Mouse (Mus musculus) cerebellum, adult 11-12 months (tissue): ENCODE results near the gene Ush2a.

Experiments used
- DNase-seq: peaks from one replicate; pipeline ENCODE4 v3.0.0; 2022

Gene Ush2a

DNA sequence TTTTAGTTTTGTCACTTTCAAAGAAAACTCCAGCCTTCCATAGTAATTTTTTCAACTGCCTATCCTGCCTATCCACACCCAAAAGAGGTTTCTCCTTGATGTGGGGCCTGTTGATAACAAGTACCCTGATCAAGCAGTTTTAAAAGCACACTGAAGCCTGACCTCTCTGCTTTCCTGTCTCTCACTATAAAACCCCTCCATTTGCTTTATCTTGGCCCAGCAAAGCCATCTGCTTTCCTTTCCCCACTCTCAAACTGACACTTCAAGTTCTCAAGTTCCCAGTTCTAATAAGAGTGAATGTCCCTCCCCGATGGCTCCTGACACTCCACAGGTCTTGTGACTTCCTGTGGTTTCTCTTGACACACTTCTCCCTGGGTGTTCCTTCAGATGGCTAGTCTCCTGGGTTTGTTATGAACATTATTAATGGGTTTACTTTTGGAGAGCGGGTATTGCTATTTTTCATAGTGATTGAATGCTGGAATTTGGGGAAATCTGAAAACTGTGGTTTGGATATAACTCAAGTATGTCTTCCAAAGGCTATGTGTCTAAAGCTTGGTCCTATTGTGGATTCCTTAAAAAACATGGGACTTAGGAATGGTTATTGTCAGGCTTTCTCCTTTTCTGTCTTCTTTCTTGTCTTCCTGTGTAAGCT is 126.1 kb downstream of the Ush2a start:
- DNase-seq: no peak

DNA sequence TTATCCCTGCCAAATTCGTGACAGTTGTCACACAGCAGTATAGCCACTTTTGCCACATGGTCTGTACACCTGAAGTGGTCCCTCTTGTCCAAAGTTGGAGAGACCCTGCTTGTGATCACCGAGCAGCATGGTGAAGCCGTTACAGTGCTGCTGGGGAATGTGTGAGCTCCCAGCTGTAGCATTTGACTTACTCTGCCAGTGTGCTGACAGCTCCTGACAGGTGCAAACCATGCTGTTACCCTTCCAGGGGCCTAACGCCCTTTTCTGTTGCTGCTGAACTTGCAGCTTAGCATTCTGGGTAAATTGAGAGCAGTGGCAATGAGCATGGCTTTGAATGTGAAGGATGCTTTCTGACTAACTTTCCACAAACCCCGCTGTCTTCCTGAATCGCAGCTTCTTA is 128.3 kb downstream of the Ush2a start:
- DNase-seq: no peak

DNA sequence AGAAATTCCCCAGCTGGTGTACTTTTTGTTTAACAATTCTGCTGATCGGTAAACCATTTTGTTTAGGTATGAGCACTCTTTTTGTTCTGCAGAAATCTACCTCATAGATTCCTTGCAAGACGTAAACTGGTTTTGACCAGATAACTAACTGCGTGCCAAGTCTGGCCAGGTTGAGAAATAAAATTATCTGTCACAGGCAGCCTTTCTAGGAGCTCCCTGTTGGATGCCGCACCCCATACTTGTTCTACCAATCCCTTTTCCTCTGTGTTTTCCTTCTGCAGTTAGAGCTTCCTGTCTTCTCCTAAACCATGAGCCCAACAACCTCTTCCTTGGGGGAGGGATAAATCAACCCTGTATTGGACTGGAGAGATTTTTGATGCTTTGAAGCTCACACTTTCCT is 145.4 kb downstream of the Ush2a start:
- no peak for DNase-seq

DNA sequence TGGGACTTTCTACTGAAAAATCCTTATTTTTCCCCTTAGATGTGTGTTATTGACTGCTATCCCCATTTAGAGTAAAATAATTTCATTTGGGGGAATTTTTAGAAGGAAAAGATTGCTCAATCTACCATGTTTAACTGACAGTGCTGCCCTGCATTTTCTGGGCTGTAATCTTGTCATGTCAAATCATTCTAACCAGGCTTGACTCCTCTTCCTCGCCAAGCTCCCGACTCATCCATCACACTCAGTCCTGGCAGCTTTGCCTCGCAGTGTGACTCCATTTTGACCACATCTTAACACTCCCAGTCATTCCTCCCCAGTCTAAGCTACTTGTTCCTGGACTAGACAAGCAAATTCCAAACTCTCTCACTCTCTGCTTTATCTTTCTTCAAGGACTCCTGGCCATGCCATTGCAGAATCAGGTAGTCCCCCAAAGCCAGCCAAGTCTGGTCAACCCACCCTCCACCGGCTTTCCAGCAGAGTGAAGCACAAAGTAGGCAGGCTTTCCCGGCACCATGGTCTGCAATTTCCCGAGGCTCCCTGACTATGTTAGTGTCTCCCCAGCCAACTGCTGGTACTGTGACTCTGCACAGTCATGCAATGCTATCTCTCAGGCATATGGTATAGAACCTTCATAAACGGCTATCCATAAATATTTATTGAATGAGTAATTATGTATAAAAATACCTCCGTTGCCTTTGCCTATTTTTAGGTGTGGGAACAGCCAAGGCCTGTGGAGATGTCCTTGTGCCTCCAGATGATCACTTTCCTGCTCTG is 146.0 kb downstream of the Ush2a start:
- DNase-seq: no peak

DNA sequence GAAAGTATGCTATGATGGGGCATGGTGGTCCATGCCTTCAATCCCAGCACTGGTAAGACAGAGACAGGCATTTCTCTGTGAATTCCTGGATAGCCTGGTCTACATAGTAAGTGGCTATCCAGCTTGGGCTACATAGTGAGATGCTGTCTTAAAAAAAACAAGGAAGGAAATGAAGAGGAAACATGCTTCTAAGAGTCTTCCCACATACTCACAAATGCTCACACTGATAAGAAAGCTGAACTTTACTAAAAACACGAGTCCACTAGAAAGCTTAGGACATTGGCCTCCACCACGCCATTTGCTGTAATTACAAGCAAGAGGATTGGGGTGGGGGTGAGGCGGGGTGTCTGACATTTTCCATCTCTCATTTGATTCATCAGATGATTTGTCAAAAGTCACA is 148.7 kb downstream of the Ush2a start:
- DNase-seq: no peak

DNA sequence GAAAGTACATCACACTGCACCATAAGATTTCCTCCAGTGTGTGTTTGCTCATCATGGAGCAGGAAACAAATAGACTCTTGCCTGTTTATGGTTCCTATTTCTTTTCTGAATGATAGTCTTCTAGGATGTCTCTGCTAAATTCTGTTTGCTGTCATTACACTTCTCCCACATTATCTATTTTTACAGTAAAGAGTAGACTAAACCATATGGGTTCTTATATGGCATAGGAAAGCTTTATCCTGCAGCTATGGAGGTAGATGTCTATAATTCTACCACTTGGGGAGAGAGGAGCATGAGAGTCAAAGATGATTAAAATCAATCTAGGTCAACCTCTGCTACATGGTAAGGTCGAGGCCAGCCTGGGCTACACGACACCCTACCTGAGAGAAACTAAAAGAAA is 158.7 kb downstream of the Ush2a start:
- no peak for DNase-seq

DNA sequence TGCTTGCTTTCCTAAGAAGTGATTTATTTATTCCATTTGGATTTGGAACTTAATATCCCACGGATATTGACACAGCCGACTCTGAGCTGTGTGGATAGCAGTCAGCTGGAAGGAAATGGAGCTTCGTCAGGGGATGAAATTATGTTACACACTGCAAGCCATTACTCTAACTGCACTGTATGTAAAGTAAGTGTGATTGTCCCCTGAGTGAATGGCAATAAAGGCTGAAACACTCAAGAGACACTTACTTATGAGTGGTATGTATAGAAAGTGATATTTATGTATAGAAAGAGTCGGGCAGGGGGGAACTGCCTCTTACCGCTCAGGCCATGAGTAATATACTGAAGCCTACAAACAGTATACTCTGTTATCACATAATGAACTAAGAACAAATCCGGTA is 166.3 kb downstream of the Ush2a start:
- no peak for DNase-seq

DNA sequence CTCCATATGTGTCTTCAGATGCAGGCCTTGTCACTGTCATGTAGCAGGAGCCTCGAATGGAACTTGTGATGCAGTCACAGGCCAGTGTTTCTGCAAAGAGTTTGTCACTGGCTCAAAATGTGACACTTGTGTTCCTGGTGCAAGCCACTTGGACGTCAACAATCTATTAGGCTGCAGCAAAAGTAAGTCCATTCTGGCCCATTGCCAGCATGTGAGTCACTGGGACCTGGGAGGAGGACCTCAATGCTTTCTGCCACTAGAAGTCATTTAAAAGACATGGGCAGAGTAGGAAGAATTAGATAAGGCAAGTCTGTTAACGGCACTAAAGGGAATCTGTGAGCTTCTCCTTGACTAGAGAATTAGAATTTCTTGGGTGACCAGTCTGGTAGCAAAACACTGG is 168.9 kb downstream of the Ush2a start:
- no peak for DNase-seq

DNA sequence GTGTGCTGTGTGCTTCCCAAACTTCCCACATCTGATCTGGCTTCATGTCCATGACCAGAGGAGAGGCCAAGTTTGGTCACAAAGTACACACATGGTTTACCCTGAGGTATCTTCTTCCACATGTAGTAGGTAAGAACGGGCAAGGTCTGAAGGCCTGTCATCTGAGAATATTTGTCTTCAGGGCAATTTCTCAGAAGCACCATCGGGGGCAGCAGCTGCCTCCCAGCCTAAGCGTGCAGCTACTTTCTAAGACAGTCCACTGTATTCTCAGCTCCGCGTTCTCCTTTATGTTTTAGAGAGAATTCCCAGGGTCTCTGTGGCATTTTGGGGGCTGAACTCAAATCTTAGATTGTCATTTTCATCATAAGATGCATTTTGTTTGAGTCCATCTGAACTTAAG is 186.1 kb downstream of the Ush2a start:
- DNase-seq: no peak

DNA sequence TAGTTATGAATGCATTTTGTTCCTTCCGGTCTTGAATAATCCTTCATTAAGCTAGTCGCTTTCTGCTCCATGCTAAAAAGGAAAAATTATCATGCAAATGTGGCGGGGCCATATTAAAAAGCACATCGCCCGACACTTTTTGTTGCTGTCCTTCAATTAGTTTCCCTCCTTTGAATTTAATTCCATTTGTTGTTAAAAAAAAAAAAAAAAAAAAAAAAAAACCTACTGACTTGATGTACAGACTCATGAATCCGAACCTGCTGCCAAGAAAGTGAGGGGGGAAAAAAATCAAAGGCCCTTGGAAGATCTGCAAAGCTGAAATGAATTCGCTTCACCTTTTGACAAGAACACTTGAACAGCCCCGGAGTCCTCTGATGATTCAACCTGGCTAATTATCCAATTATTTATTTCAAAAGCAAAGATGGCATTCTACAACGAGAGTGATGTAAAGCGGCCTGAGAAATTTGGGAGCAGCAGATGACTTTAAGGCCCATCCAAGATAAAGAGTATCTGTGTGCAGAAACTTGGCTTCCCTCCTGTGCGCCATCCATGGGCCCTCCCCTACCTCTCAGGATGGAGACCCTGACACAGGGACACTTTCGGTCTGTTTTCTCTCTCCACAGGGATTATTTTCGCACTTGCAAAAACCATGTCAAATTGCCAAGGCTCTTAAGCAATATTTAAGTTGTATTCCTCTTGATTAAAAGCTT is 194.8 kb downstream of the Ush2a start:
- DNase-seq: no peak

DNA sequence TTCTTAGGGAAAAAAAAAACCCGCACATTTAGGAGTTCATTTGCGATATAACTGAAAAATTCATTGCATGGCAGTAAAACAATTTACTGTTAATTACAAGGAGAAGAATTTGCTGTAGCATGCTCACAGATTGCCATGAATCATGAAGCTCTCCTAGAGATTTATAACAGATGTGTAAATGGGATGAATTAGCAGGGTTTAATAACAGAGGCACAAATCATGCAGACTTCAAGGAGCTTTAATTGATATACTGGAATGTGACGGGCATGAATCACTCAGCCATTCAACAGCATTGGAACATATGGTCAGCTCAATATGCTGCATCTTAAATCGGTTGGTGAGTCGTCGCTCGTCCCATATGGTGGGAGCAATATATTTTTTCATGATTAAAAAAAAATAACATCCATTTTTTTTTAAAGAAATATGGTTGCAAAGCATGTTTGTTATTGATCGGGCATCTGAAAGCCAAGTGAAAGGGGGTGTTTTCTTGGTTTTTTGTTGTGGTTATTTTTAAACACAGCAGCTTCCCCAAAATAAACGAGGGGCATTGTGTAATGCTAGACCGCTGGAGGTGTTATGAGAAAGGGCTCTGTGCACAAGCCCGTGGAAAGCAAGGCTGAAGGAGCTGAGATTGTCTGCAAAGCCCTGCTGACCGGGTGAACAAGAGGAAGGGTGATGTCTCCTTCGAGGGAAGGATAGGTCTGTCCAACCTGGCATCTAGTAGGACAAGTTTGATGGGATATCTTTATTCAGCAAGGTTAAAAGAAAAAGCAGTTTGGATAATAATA is 195.6 kb downstream of the Ush2a start:
- no peak for DNase-seq

DNA sequence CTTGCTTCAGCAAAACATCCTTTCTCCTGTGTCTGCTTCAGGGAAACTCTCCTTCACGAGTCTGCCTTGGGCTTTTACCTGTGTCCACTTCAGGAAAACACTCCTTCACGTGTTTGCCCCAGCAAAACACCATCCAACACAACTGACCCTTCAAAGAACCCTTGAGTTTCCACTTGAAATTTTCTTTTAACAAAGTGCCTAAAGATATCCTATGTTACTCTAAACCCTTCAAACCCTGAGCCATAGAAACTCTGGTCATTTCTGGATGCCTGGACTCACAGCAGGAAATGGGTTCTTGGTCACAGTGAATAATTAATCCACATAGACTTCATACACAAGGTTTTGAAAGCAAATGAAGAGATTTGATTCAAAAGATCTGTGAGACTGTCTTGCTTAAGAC is 199.4 kb downstream of the Ush2a start:
- DNase-seq: no peak

DNA sequence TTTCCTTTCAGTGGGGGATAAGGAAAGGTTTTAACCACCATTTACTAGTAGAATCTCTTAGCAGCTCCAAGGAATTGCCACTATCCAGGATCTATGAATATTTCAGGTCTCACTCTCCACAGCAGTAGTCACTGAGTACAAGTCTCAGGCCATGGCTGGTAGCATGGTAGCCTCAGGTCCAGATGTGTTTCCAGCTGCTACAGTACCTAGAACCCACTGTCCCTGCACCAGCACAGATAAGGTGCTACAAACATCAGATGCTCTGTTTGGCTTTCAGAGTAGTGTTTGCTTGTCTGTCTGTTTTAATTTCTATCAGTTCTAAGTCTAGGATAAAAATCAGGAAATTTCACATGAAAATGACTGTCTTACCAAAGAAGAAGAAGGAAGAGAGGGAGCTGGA is 202.8 kb downstream of the Ush2a start:
- no peak for DNase-seq

DNA sequence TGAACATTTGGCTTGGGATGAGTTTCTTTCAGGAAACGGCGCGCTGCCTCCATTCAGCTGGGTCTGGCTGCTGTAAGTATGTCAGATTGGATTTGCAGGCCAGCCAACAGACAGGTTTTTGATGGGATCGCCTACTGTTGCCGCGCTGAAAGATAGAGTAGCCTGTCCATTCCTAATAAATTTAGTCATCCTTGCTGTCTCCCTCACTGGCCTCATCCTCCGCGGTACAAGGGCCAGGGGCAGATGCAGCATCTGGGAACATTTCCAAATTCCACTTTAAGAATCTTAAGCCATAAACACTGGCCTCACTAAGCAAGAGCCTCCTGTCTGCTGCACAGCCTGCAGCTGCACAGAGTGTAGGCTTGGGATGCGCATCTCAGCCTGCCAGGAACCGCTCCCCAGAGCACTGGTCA is 206.6 kb downstream of the Ush2a start:
- DNase-seq: no peak

DNA sequence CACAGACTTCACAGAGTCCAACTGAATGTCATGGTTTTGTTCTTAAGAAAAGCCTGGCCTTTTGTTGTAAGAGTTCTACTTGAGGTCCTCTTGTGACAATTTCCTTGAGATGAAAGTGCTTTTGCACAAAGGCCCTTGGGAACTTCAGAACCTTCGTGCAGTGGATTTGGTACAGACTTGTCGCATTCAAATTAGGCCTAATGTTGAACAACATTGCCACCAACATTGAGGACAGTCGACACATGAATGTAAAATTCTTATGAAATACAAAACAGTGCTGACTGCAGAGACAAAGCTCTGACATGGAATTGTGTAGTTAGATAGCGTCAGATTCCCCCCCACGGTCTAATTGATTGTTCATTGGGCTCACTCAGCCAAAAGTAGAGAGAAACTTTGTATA is 243.1 kb downstream of the Ush2a start:
- DNase-seq: no peak

DNA sequence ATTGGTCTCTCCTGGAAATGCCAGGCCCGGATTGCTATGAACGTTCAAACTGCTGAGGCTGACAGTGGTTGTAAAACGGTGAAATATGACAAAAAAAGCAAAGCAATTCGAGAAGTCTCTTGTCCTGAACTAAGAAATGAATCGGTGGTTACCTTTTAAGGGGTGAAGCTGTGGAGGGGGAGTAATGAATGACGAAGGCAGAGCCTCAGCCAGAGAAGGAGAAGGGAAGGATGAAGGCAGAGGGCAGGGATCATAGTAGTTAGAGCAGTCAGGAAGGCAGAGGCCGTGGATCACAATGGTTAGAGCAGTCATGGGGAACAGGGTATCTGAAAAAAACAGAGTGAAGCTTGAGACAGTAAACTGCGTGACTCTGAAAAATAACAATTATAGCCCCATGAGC is 257.0 kb downstream of the Ush2a start:
- DNase-seq: no peak

DNA sequence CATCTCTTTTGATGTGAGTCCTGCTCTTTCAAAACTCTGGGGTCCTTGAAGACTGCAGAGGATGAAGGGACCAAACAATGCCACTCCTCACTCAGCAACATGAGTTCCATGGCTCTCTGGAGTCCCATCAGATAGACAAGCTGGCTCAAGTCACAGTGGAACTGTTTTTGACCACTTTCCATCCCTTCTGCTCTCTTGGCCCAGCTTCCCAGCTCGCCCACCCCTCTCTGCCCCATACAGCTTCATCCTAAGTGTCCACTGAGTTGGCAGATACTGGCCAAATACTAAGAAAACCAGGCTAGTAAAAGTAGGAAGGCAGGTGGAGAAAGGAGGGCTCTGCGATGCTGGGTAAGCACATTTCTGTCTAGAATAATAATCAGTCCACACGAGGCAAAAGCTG is 265.6 kb downstream of the Ush2a start:
- no peak for DNase-seq

DNA sequence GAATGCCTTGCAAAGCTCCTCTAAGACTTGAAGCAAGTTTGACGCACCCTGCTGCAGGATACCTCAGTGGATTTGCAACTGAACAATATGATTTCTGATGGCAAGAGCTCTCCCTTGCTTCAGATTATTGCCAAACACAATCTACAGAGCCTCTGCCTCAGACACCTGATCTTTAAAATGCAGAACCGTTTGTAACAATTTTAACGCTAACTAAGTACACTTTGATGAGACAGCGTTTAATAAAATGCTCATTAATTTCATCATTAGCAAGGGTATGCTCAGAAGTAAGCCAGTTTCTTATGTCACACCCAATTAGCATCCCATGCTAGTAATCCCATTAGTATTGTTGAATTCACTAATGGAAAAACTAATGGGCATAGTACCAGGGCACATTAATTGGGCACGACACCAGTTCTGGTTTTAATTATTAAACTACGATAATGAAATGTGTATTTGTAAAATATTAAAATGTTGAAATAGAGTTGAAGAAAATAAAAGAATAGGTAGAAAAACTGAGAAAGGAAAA is 267.8 kb downstream of the Ush2a start:
- DNase-seq: no peak

DNA sequence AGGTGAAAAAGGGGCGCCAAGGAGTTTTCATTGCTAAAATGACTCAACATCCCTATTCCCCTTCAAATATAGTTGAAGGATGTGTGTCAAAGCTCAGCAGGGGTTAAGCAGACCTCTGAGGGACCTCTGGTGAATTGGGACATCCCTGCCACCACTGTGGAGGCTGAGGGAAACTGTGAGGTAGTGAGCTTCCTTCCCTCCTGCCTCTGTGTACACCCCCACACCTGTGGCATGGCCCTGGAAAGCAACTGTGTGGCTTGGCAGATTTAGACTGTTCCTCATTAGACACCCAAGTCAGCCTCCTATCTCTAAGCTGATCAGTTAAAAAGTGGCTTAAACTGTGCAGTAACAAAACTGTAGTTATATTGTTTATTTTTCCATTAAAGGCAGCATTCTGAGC is 275.2 kb downstream of the Ush2a start:
- no peak for DNase-seq

DNA sequence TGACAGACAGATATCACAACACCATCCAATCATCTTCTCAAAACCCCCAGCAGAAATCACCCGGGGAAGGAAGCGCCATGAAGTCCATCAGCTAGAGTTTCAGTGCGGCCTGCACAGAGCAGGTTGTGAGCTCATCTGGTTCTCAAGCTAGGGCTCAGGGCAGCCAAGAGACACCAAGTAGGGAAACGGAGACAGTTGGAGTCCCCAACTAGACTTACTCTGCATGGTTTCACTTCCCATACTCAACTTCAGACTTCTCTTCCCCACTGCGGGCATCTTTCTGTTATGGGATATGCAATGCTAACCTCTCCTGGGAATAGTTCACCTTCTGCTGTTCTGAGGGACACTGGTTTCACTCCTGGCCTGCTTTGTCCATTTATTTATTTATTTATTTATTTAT is 277.8 kb downstream of the Ush2a start:
- no peak for DNase-seq

DNA sequence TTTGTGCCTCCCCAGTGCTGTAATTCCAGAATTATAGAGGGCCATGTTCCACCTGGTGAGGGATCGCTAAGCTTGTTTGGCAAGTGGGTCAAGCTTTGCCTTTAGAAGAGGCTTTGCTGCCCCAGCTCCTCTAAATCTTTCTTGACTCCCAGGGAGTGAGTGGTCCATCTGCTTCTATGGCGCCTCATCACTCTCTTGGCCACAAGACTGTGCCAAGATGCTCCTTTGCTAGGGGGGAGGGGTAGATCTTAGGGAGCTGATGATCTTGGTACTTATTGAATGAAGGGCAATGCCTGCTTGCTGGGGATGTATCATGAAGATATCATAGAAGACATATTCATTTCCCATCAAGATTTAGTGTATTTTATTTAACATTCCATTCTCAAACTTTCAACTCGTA is 279.7 kb downstream of the Ush2a start:
- DNase-seq: no peak

DNA sequence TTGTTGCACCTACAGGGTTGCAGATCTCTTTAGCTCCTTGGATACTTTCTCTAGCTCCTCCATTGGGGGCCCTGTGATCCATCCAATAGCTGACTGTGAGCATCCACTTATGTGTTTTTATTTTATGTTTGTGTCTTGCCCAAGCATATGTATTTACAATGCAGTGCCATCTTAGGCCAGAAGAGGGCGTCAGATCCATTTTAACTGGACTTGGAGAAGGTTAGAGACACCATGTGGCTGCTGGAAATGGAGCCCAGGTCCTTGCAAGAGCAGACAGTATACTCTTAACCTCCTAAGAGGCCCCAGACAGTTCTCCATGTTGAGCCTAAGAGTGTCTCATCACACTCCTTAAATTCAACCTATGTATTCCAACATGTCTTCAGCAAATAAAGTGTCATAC is 281.5 kb downstream of the Ush2a start:
- no peak for DNase-seq

DNA sequence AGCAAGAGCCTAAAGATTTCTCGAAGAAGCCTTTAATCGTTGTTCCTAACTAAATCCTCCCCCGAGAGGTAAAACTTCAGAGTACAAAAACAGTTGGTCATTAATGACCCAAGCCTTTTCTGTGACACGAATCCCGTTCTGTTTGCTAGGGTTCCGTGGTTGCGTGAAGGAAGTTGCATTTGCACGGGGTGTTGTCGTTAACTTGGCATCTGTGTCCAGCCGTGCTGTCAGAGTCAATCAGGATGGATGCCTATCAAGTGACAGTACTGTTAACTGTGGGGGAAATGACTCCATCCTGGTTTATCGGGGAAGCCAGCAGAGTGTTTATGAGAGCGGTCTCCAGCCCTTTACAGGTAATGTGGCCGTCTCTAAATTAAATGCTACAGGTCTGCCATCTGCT is 287.9 kb downstream of the Ush2a start:
- DNase-seq: no peak
